Mouse (Mus musculus) intestine, postnatal 0 days (tissue): ENCODE data around the gene Rpgr. TPM values are rescaled to one million over a fixed set of nuclear protein-coding genes. Genes with fewer than 3 reads are reported as not detected.
A peak's percentile ranks its signal among the peaks of the same experiment; 100 is the strongest.

Experiments used
- ATAC-seq: fragments of 200-750 bp; cut with Nextera tagmentation; 2 replicates; pipeline ENCODE4 v1.8.0; 2017; ENCODE audit warnings: mild to moderate bottlenecking, moderate TSS enrichment, moderate library complexity
- H3K27ac ChIP-seq: fragments of 300-500 bp; sonication (generic); 2 replicates; pipeline ENCODE4 v1.5.1; 2014; ENCODE audit warnings: mild to moderate bottlenecking, low read depth, low read length, moderate library complexity
- H3K27me3 ChIP-seq: fragments of 300-500 bp; sonication (generic); replicated peaks from 2 replicates; pipeline ENCODE4 v1.6.1; 2014; ENCODE audit warnings: low read length, mixed read lengths; ENCODE audit not compliant: control insufficient read depth, insufficient read depth
- H3K36me3 ChIP-seq: fragments of 300-500 bp; sonication (generic); 2 replicates; pipeline ENCODE4 v1.6.1; 2014; ENCODE audit warnings: mild to moderate bottlenecking, moderate library complexity; ENCODE audit not compliant: control insufficient read depth, insufficient read depth
- H3K4me1 ChIP-seq: fragments of 300-500 bp; sonication (generic); replicated peaks from 2 replicates; pipeline ENCODE4 v1.6.1; 2014; ENCODE audit warnings: antibody characterized with exemption, low read length, mixed read lengths; ENCODE audit not compliant: control insufficient read depth, insufficient read depth
- H3K4me2 ChIP-seq: fragments of 300-500 bp; sonication (generic); replicated peaks from 2 replicates; pipeline ENCODE4 v1.6.1; 2014; ENCODE audit warnings: low read depth, mild to moderate bottlenecking, moderate library complexity
- H3K4me3 ChIP-seq: fragments of 300-500 bp; sonication (generic); 2 replicates; pipeline ENCODE4 v1.5.1; 2014; ENCODE audit warnings: low read depth, low read length
- H3K9ac ChIP-seq: fragments of 300-500 bp; sonication (generic); 2 replicates; pipeline ENCODE4 v1.6.1; 2014; ENCODE audit warnings: mild to moderate bottlenecking, low read depth, low read length
- H3K9me3 ChIP-seq: fragments of 300-500 bp; sonication (generic); 2 replicates; pipeline ENCODE4 v1.6.1; 2016; ENCODE audit warnings: mixed run types; ENCODE audit not compliant: control insufficient read depth
- CTCF ChIP-seq: sonication (generic); IDR thresholded peaks from 2 replicates; pipeline ENCODE4 v1.5.1; 2016; ENCODE audit warnings: low read depth, mild to moderate bottlenecking, control low read depth, antibody characterized with exemption, moderate library complexity
- WGBS: fragments of 180-500 bp; shearing (Covaris S2); extraction: QIAGEN DNeasy Blood & Tissue Kit; methylation state at CpG from one replicate; pipeline ENCODE4 v1.1.7; 2014; 5-methylcytosine and 5-hydroxymethylcytosine counted together
- polyA plus RNA-seq: library from polyadenylated mRNA; unstranded; fragments of >200 nt; fragmentation: Nextera tagmentation; extraction: Ambion mirVana; gene quantifications from 2 replicates; pipeline ENCODE4 v1.2.1, GENCODE M21; 2015

The Rpgr gene
- polyA plus RNA-seq, 1 experiment from 2014 or later = 4.1 TPM

- Histone ChIP-seq H3K36me3 (no peaks in the 10 kb centered on the region), H3K27ac (peak overlapping the region; percentile 60; the same call in 1 of the 2 replicates), H3K9ac (no peak overlapping the region), H3K9me3 (no peaks in the 10 kb centered on the region), H3K4me3 (no peak overlapping the region), H3K27me3 (no peaks in the 10 kb centered on the region), H3K4me1 (no peaks in the 10 kb centered on the region), H3K4me2 (no peak overlapping the region)
- ATAC-seq = peak; percentile 73
- WGBS = 40% methylated on average over 4 of the region's 4 CpGs
- no peak for TF ChIP-seq CTCF
These were observed 22.8 kb upstream of the Rpgr start for GRCm38 (mm10) chrX:10239515-10239914.

- ATAC-seq = no peak
- H3K27me3 ChIP-seq = no peaks in the 10 kb centered on the region
- TF ChIP-seq CTCF = no peak
- no peak overlapping the region for H3K27ac ChIP-seq
- no peaks in the 10 kb centered on the region for H3K9me3 ChIP-seq
- H3K9ac ChIP-seq = no peak overlapping the region
- H3K4me1 ChIP-seq = no peaks in the 10 kb centered on the region
- H3K4me2 ChIP-seq = no peak overlapping the region
- 79% methylated on average over 3 of the region's 3 CpGs for WGBS
- H3K36me3 ChIP-seq = no peaks in the 10 kb centered on the region
- H3K4me3 ChIP-seq = no peak overlapping the region
These were observed 17.9 kb upstream of the Rpgr start for GRCm38 (mm10) chrX:10234617-10235016.

GRCm38 (mm10) chrX:10233051-10233450 lies 16.3 kb upstream of the Rpgr start:
- no peak for ATAC-seq
- no peaks in the 10 kb centered on the region for H3K36me3 ChIP-seq
- H3K4me3 ChIP-seq = no peak overlapping the region
- H3K27ac ChIP-seq = no peak overlapping the region
- H3K4me1 ChIP-seq = no peaks in the 10 kb centered on the region
- WGBS = 65% methylated on average over 2 of the region's 2 CpGs
- H3K9me3 ChIP-seq = no peaks in the 10 kb centered on the region
- peak; percentile 65 for TF ChIP-seq CTCF
- H3K27me3 ChIP-seq = no peaks in the 10 kb centered on the region
- H3K4me2 ChIP-seq = no peak overlapping the region
- no peak overlapping the region for H3K9ac ChIP-seq

GRCm38 (mm10) chrX:10219281-10219680 lies 2.6 kb upstream of the Rpgr start:
- no peak overlapping the region for H3K9ac ChIP-seq
- TF ChIP-seq CTCF = no peak
- H3K4me2 ChIP-seq = no peak overlapping the region
- ATAC-seq = no peak
- no peaks in the 10 kb centered on the region for H3K27me3 ChIP-seq
- no peak overlapping the region for H3K4me3 ChIP-seq
- H3K27ac ChIP-seq = no peak overlapping the region
- 69% methylated on average over 6 of the region's 6 CpGs for WGBS
- H3K36me3 ChIP-seq = no peaks in the 10 kb centered on the region
- no peaks in the 10 kb centered on the region for H3K9me3 ChIP-seq
- no peaks in the 10 kb centered on the region for H3K4me1 ChIP-seq

- TF ChIP-seq CTCF = no peak
- ATAC-seq = peak; percentile 39; the same call in 1 of the 2 replicates
- Histone ChIP-seq H3K27me3 (no peaks in the 10 kb centered on the region), H3K36me3 (no peaks in the 10 kb centered on the region), H3K9me3 (no peaks in the 10 kb centered on the region), H3K4me1 (no peaks in the 10 kb centered on the region), H3K4me2 (peak overlapping the region; percentile 52), H3K9ac (peak overlapping the region; percentile 53), H3K4me3 (peak overlapping the region; percentile 61), H3K27ac (peak overlapping the region; percentile 82)
- 26% methylated on average over 16 of the region's 16 CpGs for WGBS
These were observed 748 bp downstream of the Rpgr start for GRCm38 (mm10) chrX:10215972-10216371.

GRCm38 (mm10) chrX:10205937-10206336 lies 10.8 kb downstream of the Rpgr start:
- H3K4me3 ChIP-seq = no peak overlapping the region
- TF ChIP-seq CTCF = no peak
- H3K9ac ChIP-seq = no peak overlapping the region
- H3K4me1 ChIP-seq = no peaks in the 10 kb centered on the region
- no peak overlapping the region for H3K4me2 ChIP-seq
- WGBS = 85% methylated on average over 5 of the region's 5 CpGs
- no peaks in the 10 kb centered on the region for H3K9me3 ChIP-seq
- no peaks in the 10 kb centered on the region for H3K36me3 ChIP-seq
- H3K27ac ChIP-seq = no peak overlapping the region
- H3K27me3 ChIP-seq = no peaks in the 10 kb centered on the region
- ATAC-seq = no peak

- no peaks in the 10 kb centered on the region for H3K27me3 ChIP-seq
- no peaks in the 10 kb centered on the region for H3K4me1 ChIP-seq
- H3K27ac ChIP-seq = no peak overlapping the region
- H3K4me3 ChIP-seq = no peak overlapping the region
- 17% methylated on average over 2 of the region's 2 CpGs for WGBS
- no peaks in the 10 kb centered on the region for H3K36me3 ChIP-seq
- no peak overlapping the region for H3K4me2 ChIP-seq
- TF ChIP-seq CTCF = peak; percentile 69
- no peak overlapping the region for H3K9ac ChIP-seq
- H3K9me3 ChIP-seq = no peaks in the 10 kb centered on the region
- ATAC-seq = no peak
These were observed 15.4 kb downstream of the Rpgr start for GRCm38 (mm10) chrX:10201289-10201688.
